Mouse (Mus musculus) gastrocnemius, postnatal 36 days (tissue): ENCODE data around the gene Olfr555. TPM values are rescaled to one million over a fixed set of nuclear protein-coding genes. Genes with fewer than 3 reads are reported as not detected.
A peak's percentile ranks its signal among the peaks of the same experiment; 100 is the strongest.
"Not testable (repeated sequence)": the region's sequence is repeated elsewhere in the genome, so short reads cannot be mapped to it uniquely, and the experiment has no call there.

Experiments
- DNase-seq, 2 experiments: peaks; one replicate each; pipeline ENCODE4 v3.0.0; 2022
- intact Hi-C: fragments of 180-260 bp; cut with DNase I; formaldehyde crosslinking; loops from one replicate; pipeline ENCODE4 v1.15.1; 2025
- long read RNA-seq, 2 experiments: library from polyadenylated mRNA; stranded (forward); transcript quantifications; one replicate each; pipeline ENCODE4 v2.0.0; 2021
- total RNA-seq, 2 experiments: library from RNA; stranded (reverse); gene quantifications; 2 replicates each; pipeline ENCODE4 v1.2.3; 2021

Olfr555 gene
- not detected for total RNA-seq
- long read RNA-seq, experiment 1 = 0 reads
- long read RNA-seq, experiment 2 = 0 reads

DNA sequence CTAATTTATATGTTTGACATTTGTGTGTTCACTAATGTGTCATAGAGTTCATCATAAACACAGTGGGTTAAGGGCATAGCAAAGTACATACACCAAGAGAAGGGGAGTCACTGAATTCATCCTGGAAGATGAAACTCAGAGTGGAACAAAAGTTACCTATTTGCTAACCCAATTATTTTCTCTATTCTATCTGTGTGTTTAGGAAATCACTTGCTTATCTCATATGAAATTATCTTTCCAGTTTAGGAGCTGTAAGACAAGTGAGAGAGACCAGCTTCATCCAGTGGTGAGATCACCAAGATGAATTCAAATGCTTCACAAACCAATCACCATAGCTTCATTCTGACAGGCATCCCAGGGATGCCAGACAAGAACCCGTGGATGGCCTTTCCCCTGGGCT lies at the start of gene Olfr555:
TSS of gene Olfr555 (plus strand) at position 301 of the 400 bp plus-strand sequence.
- intact Hi-C loops = no loop called here
- no peak for DNase-seq

DNA sequence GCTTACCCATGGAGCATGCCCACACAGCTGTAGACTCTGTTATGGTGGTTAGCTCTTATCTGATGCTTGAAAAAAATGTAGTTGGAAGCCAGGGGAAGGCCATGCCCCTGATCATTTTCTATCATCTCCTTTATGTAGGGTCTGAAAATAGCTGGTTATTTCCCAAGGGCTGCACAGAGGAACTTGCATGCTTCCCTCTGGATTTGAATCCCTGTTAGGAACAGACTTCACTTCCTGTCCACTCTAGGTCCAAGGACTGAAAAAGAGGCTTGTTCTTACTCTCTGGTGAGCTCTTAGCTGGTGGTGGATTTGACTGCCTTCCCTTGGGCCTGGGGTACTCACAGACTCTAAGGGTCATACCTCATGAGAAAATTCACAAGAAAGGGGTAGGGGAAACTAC lies 40.5 kb upstream of the Olfr555 start, which contains the start of gene Olfr553:
TSS of gene Olfr553 (minus strand) at position 101 of the 400 bp plus-strand sequence.
- no peak for DNase-seq
- intact Hi-C loops = no loop called here

DNA sequence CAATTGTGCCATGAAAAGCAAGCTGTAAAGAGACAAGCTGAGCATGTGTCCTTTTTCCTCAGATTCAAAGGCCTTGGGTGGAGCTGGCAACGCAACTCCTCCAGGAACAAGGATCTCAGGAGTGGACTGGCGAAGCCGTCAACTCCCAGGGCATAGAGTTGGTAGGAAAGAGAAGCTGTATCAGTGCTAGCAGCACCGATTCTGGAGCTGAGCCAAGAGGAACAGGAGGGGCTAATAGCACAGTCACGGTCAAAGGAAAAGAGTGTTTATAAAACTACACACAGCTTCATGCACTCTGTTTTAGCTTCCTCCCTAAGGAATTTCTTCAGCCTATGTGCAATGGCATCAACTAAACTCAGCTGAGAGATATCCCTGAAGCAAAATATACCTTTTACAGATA lies 39.0 kb upstream of the Olfr555 start:
- no peak for DNase-seq
- intact Hi-C loops = no loop called here

DNA sequence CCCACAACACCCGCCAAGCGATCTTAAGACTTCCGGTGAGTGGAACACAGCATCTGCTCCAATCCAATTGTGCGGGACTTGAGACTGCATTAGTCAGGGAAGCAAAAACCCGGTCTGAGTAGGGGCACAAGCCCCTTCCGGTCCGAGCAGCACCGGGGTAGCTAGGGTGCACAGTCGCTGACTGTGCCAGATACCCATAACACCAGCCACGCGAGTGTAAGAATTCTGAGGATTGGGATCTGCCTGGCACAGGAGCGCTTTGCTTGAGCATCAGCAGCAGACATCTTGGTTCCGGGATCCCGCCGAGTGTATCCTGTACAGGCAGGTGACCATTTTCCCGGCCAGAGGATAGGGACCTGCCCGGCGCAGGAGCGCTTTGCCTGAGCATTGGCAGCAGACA lies 38.3 kb upstream of the Olfr555 start:
- DNase-seq, intact Hi-C loops: not testable (repeated sequence)

DNA sequence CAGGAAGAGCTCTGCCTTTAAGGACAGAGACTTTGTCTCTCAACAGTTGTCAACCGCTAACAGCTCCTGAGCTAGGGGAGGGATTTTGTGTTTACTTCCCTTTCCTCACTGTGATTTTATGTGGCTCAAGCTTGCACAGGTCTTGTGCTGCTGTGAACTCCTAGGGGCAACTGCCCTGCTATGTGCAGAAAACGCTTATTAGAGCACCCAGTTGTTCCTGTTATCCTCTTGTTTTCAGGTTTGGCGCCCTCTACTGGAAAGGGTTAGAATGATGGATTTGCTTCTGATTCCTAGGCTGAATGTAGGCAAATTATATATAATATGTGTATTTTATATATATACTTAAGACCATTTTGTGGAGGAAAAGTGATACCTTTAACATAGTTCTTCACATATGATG lies 22.0 kb upstream of the Olfr555 start:
- no peak for DNase-seq
- intact Hi-C loops = loop anchor here (1.0 kb wide), 1 partner anchor 123 kb away; no protein-coding TSS in a partner anchor

DNA sequence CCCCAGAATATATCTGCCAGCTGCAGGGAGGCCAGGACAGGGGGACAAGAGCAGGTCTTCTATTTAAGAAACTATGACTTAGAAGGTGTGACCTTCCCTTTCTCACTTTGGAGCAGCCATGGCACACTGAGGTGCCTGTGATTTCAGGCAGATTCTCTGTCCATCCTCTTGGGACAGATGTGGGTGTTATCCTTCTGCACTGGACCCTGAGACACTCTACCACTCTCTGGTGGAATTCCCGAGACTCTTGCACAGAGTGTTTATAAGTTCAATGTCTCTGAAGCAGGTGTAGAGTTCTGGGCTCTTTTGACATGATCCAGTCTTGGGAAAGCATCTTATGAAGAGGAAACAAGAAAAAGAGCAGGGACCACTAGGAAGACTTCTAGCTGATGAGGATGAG lies 20.5 kb upstream of the Olfr555 start, which contains the start of gene Olfr554:
TSS of gene Olfr554 (plus strand) at position 301 of the 400 bp plus-strand sequence.
- intact Hi-C loops = no loop called here
- DNase-seq = no peak

DNA sequence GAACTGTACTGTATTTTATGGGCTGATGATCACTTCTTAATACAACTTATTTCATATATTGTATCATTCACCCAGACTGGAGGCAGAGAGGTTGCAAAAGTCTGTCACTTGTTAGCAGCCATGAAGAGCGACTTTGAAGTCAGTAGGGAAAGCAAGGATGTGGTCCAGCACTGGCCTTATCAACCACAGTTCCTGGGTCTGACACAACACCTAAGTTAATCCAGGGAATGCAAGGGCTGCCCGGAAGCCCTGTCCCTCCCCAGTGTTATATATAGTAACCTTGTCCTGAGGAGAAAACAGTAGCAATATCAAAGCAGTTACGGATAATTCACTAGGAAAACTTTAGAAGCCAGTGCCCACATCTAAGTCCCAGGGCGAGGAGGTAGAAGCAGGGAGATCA lies 13.7 kb upstream of the Olfr555 start:
- DNase-seq, intact Hi-C loops: not testable (repeated sequence)

DNA sequence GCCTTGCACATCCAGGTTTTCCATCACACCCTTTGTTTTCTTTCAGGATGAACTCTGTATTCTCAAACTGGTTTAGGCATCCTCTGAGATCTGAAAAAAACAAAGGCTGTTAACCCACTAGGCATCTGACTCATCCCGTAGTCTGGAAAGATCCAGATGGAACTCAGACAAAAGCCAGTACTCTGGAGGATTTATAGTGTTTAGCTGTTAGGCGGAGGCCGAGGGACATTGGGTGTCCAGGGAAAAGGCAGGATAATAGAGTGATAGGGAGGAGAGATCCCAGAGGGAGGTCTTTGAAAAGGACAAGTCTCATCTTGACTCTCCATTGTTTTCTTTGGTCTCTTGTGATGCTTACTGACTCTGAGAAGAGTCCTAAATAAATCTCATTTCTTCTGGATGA lies 6.0 kb downstream of the Olfr555 start, which contains the start of gene Olfr556:
TSS of gene Olfr556 (plus strand) at position 301 of the 400 bp plus-strand sequence.
- intact Hi-C loops = no loop called here
- no peak for DNase-seq

DNA sequence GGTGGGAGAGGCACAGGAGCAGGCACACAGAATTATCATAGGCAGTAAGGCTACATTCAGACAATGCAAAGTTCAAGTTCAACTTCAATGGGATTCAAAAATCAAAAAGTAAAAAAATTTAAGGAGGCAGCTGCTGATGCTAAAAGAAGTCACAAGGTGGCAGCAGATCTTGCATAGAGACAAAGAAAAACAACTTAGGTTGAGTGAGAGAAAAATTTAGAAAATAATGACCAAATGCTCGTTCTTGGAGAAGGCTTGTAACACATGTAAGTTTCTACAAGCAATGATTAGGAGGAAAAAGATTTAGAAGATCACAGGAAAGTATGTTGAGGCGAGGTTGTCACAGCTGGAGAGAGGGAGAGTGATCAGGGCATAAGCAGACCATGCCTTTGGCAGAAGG lies 6.8 kb downstream of the Olfr555 start:
- intact Hi-C loops = no loop called here

DNA sequence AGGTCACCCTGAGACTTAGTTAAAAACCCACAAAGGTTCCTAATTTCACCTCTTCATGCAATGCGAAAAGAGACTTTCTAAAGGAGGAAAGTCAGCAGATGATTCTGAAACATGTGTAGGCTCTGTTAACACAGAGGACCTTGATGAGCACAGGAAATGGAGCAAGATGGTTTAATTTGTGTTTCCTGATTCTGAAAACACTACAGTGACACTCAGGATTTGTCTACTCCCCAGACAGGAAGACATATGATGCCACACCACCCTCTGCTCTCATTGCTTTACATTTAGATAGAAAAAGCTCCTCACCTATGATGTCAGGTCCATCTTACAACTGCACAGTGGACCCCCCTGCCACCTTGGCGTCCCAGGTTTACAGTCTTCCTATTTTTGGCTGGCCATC lies 17.6 kb downstream of the Olfr555 start:
- DNase-seq = no peak
- intact Hi-C loops = no loop called here

More for the DNA sequence above, 6.8 kb downstream of the Olfr555 start:
- no peak for DNase-seq

DNA sequence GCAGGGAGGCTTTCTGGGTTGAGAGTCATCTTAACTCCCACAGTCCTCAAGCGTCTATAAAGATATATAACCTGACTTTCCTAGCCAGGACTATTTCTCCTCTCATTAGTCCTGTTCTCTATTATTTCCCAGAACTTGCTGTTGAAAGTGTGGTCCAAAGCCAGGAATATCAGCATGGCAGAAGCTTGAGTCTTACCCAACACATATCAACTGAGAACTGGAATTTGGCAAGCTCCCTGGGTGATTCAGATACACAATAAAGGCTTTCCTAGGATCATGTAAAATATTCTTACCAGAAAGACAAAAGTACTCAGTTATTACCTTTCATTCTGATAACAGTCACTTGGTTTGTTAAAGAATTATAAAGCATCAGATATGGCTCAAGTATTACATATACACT lies 23.3 kb downstream of the Olfr555 start:
- intact Hi-C loops = no loop called here
- DNase-seq = no peak

DNA sequence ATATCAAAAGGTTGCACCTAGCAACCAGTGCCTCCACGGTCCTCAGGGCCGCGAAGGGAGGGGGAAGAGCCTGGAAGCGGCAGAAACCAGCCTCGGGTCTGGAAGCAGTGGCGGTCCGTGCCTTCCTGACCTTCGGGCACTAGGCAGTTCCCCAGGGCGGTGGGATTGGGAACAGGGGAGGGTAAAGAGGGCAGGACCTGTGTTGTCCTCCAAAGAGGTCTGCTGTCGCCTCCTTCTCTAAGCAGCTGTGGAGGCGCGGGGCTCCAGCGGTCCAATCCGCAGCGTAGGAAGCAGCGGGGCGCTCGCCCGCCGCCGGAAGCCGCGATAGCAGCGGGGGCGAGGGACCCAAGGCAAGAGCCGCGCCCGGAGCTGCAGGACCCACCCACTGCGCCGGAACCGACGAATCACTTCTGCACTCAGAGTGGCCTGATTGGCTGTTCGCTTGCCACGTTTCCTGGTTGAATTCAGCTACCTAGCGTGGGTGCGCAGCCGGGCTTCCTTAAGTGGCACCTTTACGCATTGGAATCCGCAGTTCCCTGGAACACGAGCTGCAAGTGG lies 28.4 kb downstream of the Olfr555 start, which contains the start of gene Trim68:
TSS of gene Trim68 (minus strand) at position 384 of the 558 bp plus-strand sequence.
- intact Hi-C loops = no loop called here

DNA sequence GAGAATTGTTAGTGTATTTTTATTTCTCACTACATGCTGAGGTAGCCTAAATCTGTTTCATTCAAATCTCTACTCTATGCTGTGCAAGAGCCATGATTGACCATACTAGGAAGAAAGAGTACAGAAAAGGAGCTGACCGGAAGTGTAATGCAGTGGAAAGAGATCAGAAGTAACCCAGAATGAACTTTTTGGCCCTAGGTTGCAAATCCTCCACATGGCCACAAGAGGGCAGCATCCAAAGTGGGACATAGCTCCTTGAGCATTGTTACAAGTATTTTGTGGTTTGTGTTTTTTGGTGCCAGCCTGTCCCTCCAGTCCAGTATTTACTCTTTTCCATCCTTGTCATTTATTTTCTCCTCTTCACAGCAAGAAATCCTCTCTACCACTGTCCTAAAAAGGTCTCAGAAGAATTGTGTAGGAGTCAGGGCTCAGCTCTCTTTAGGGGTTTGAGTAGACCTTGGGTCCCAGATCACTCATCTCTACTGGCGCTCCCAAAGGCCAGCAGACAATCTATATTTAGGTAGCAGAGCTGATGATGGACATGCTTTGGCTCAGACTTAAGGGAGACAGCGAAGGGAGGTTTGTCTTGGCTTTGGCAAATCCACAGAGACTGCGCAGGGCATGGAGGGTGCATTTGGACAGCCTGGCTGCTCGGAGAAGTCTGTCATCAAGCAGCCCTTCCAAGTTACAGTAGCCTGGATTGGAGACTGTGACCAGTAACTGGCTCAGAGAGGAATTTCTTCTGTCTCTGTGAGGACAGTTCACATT lies 36.9 kb downstream of the Olfr555 start, which contains the start of gene Olfr557:
TSS of gene Olfr557 (plus strand) at position 553 of the 768 bp plus-strand sequence.
- intact Hi-C loops = no loop called here
- DNase-seq = no peak

More for the DNA sequence above, 28.4 kb downstream of the Olfr555 start, which contains the start of gene Trim68:
- DNase-seq = peak; percentile 78 to 84

DNA sequence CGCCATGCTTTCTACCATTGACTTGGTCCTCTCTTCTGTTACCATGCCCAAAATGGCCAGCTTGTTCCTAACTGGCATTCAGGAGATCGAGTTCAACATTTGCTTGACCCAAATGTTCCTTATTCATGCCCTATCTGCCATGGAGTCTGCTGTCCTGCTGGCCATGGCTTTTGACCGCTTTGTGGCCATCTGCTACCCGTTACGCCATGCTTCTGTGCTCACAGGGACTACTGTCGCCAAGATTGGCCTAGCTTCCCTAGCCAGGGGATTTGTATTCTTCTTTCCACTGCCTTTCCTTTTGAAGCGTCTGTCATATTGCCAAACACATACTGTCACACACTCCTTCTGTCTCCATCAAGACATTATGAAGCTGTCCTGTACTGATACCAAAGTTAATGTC lies 39.8 kb downstream of the Olfr555 start:
- DNase-seq = no peak
- intact Hi-C loops = no loop called here

DNA sequence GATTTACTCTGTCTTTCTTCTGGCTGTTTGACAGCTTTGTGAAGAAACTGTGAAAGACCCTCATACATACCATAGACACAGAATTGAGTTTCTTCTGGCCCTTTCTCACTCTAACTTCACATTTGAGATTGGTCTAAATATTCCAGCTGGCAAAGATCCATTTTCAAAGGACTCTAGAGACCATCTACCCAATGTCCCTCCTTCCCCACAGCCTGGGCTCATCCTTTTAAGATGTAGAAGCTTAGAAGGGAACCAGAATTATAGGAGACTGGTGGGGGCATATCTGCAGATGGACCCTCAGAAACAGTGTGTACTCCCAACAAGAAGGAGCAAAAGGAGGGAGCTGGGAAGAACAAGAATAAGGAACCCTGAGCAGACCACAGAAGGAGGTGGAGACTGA lies 43.3 kb downstream of the Olfr555 start, which contains the start of gene Olfr558:
TSS of gene Olfr558 (plus strand) at position 301 of the 400 bp plus-strand sequence.
- intact Hi-C loops = no loop called here
- DNase-seq = no peak

Other genes with a start within 250 kb of the Olfr555 start
- 10 to 100 TPM; 12.9 to 15.1 TPM for gene Rrm1, start 217.1 kb upstream of the Olfr555 start, total RNA-seq
- gene Olfr543, start 177.1 kb upstream of the Olfr555 start, total RNA-seq = not detected
- gene Olfr544, start 170.5 kb upstream of the Olfr555 start, total RNA-seq = not detected
- not detected for gene Olfr545, start 159.2 kb upstream of the Olfr555 start, total RNA-seq
- not detected for gene Olfr547, start 124.1 kb upstream of the Olfr555 start, total RNA-seq
- not detected for gene Olfr548-ps1, start 117.9 kb upstream of the Olfr555 start, total RNA-seq
- gene Olfr549, start 109.0 kb upstream of the Olfr555 start, total RNA-seq = not detected
- 1 to 10 TPM; 1.7 to 2.8 TPM for gene Trim21, start 93.3 kb upstream of the Olfr555 start, total RNA-seq
- under 1 TPM in 1 of 2 experiments, not detected in 1; 0.08 TPM for gene Olfr550, start 87.4 kb upstream of the Olfr555 start, total RNA-seq
- not detected for gene Olfr551, start 66.9 kb upstream of the Olfr555 start, total RNA-seq
- gene Olfr552, start 61.1 kb upstream of the Olfr555 start, total RNA-seq = under 1 TPM in 1 of 2 experiments, not detected in 1; 0.10 TPM
- gene Olfr553, start 40.6 kb upstream of the Olfr555 start, total RNA-seq = not detected
- gene Olfr554, start 20.4 kb upstream of the Olfr555 start, total RNA-seq = not detected
- gene Olfr556, start 6.1 kb downstream of the Olfr555 start, total RNA-seq = not detected
- 1 to 10 TPM; 3.6 to 4.2 TPM for gene Trim68, start 28.5 kb downstream of the Olfr555 start, total RNA-seq
- not detected for gene Olfr557, start 37.1 kb downstream of the Olfr555 start, total RNA-seq
- gene Olfr558, start 43.4 kb downstream of the Olfr555 start, total RNA-seq = 1 to 10 TPM; 1.5 to 1.7 TPM
- not detected for gene Olfr33, start 60.2 kb downstream of the Olfr555 start, total RNA-seq
- gene Olfr559, start 68.7 kb downstream of the Olfr555 start, total RNA-seq = not detected
- gene Olfr560, start 100.5 kb downstream of the Olfr555 start, total RNA-seq = under 1 TPM in 1 of 2 experiments, not detected in 1; 0.17 TPM
- gene Olfr78, start 100.6 kb downstream of the Olfr555 start, total RNA-seq = under 1 TPM; 0.47 to 0.54 TPM
- not detected for gene Olfr561, start 112.4 kb downstream of the Olfr555 start, total RNA-seq
- gene Olfr564, start 144.7 kb downstream of the Olfr555 start, total RNA-seq = not detected
- not detected for gene Olfr566, start 199.9 kb downstream of the Olfr555 start, total RNA-seq
- not detected for gene Olfr568, start 218.3 kb downstream of the Olfr555 start, total RNA-seq
- gene Olfr569, start 232.1 kb downstream of the Olfr555 start, total RNA-seq = not detected
- not detected for gene Olfr570, start 235.8 kb downstream of the Olfr555 start, total RNA-seq